Mouse (Mus musculus) E14TG2a.4 (cell line): ENCODE measurements at regions not wholly inside any gene's neighbourhood (a gene's known extent, or its start where the extent isn't known, plus 50 kb on each side); places are given as distances from the start of the nearest gene placed in this dataset.

Experiments used
- CTCF ChIP-seq: conservative IDR thresholded peaks from 2 replicates; pipeline ENCODE4 v1.5.1; 2014; ENCODE audit warnings: low read length
- NANOG ChIP-seq: IDR thresholded peaks from 2 replicates; pipeline ENCODE4 v1.6.1; 2014; ENCODE audit warnings: borderline replicate concordance, low read length, mixed read lengths
- POU5F1 ChIP-seq: IDR thresholded peaks from 2 replicates; pipeline ENCODE4 v1.6.1; 2014; ENCODE audit warnings: low read length, borderline replicate concordance

DNA sequence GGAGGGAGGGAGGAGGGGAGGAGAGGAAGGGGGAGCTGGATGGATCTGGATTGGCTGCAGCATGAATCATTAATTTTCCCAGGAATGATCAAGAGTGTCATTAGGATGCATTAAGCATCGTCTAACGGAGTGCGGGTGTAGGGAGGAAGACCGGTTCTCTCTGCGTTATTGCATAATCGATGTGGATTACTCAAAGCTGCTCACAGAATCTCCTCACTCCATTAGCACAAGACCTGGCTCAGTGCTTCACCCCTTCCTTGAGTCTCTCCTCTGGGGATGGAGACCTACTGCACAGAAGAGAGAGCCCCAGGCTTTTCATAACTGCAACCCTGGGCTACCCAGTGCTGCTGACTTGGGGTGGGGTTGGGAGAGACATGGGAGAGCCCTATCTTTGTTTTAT lies 300.7 kb downstream of the Gm45692 start:
- TF ChIP-seq CTCF (no peak), POU5F1 (no peak), NANOG (no peak)
